Mouse (Mus musculus): ENCODE data around the gene Tgm7.
"Not testable (repeated sequence)": the region's sequence is repeated elsewhere in the genome, so short reads cannot be mapped to it uniquely, and the experiment has no call there.

The Tgm7 gene

DNA sequence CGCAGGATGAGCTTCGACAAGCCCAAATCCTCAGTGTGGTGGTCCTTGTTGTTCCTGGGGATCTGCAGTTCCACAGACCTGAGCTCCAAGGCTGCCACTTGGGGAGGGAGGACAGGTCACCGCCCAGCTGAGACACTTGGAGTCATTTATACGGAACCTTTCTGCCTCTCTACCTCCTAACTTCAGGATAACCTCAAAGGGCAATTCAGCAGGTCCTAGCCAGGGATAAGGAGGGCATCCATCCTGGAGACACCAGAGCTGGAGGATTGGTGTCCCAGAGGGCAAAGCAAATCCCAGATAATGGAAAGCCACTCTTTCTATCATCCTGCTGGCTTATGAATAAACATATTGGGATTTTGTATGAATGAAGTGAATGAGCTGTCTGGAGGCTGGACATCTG, at the start of gene Tgm7:
Gene Tgm7, minus strand, starts transcription at position 101 of the 400 bp plus-strand sequence.
- DNase-seq (ENCODE audit: low spot score in 2 of 2) = no peak

DNA sequence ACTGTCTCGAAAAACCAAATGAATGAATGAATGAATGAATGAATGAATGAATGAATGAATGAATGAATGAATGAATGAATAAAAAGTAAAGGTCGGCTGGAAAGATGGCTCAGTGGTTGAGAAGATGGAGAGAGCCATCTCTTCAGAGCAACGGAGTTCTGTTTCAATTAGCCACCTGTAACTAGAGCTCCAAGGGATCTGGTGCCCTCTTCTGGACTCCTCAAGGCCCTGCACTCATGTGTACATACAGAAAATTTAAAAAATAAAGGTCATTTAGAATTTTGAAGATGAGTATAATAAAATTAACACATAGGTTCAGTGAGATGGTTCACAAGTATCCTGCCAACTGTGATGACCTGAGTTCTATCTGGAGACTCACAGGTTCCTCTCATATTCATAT, 43.5 kb upstream of the Tgm7 start:
- no peak for DNase-seq (ENCODE audit: low spot score in 2 of 2)

DNA sequence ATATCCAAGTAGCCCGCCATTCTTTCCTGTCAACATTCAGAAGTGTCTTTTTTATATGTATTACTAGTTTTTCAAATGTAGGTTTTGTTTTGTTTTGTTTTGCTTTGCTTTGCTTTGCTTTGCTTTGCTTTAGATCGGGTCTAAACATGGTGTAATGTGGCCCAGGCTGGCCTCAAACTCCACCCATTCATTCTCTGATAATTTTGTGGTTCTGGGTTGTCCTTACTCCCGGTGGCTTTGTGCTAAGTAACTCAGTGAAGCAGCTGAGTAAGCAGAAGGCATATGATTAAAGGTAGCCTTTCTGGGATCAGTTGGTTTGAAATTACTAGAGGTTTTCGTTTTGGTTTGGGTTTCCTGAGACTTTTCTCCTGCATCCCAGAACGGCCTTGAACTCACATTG, 40.1 kb upstream of the Tgm7 start:
- DNase-seq (ENCODE audit: low spot score in 2 of 2) = no peak

DNA sequence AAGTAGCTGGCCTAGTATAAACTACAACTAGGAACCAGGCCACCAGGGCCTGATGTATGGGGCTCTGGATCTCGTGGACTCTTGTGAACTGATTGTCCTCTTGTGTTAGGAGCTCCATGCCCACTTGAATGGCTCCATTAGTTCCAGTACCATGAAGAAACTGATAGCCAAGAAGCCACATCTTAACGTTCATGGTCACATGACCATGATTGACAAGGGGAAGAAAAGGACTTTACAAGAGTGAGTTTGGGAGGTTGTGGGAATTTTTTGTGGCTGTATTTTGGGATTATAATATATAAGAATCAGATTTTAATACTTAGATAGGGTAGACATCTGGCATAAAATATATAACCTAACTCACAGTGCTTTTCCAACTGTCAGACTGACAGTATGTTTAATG, 32.8 kb upstream of the Tgm7 start:
- no peak for DNase-seq (ENCODE audit: low spot score in 2 of 2)

DNA sequence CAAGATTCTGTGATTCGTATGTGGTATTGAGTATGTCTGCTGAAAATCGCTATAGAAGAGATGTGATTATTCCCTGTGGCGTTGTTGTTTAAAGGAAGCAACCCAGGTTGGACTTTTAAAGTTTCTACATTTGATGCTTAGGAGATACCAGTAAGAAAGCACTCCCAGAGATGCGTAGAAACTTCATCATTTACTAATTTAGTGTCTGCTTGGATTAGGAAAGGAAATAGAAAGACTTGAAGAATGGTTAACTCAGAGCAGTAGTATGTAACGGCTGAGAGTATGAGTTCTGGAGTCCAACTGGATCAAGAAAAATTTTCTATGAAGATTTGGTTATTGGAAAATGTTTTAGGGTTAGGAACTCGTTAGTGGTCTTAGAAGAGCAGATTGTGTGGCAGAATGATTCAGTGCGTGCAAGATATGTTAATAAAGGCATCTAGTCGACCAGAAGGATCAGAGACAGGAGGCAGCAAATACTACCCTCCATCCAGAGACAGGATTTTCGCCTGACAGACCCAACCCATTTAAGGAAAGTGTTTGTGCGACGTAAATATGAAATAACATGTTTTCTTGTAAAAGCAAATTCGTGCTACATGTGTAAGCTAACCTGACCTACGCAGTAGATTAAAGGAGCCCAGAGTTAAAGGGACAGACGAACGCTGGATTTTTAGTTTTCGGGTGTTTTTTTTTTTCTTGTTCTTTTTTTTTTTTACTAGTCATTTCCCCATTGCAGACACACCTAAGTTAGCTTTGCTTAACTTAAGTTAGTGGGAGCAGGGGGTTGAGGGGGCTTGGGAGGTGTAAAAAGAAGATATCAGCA, 31.8 kb upstream of the Tgm7 start:
- DNase-seq (ENCODE audit: low spot score in 2 of 2) = no peak

DNA sequence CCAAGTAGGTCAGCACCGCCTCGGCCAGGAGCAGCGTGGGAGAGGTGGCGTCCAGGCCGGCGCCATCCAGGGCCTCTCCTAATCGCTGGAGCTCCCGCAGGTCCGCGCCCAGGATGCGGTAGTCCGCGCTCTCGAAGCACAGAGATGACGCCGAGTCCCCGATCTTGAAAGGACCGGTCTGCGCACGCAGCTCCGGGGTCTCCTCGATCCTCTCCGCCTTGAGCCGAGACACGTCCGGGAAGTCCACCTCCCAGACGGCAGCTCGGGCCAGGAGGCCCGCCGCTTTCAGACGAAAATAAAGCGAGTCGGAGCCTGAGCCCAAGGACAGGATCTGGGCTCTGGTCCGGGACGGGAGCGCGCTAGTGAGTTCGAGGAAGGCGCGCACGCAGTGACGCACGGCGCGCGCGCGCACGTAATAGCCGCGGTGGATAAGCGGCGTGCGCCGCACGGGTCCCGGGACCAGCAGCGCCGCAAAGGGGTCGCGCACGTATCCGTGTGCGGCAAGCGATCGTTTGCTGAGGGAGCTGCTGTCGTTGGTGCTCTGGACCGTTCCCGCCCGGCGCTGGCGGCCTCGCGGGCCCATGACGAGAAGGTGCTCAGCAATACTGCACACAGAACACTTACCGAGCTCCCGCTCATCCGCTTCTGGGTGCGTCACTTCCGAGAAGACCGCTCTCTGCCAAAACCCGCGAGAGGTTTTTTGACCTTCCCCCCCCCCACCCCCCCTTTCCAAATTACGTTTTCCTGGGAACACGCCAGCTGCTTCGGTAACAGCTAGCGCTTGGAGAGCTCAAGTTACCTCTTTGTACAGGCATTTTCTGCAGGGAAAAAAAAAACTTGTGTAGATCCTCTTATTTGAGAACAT, 30.7 kb upstream of the Tgm7 start, which contains the start of the genes Adal and Lcmt2:
Gene Adal, plus strand, starts transcription at position 411 of the 865 bp plus-strand sequence.
Gene Lcmt2, minus strand, starts transcription at position 636 of the 865 bp plus-strand sequence.
- peak; percentile 78 to 84 for DNase-seq (ENCODE audit: low spot score in 2 of 2)

DNA sequence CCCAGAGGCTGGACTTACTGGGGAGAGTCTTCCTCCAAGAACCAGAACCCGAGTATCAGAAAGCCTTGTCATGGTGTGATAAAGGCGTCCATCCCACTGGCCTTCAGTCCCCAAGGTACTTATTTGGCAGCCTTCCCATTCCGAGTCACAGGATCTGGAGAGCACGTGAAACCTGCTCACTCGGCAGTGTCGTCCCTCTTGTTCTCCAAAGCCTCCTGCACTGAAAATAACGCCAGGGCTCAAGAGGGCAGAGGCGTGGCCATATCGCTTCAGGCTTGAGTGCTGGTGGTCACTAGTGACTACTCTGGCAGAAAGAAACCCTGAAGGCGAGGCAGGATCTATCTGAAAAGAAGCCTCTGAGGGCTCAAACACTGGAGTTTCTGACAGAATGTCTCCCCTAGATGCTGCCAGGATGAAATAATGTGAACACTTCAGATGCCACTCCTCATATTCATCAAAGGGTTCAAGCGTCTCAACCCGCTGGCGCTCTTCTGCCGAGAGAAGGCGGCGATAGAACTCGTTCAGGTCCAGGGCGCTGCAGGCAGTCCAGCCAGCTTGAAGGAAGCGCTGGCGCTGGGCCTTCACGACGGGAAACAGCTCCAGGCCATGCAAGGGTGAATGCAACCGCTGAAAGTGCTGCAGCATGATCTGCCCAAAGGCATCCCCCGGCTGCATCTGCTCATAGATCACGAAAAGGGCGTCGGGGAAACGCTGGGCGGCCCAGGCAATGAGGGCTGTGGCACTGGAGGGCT, 29.8 kb upstream of the Tgm7 start:
- peak in 1 of 2 experiments; percentile 3 for DNase-seq (ENCODE audit: low spot score in 2 of 2)

DNA sequence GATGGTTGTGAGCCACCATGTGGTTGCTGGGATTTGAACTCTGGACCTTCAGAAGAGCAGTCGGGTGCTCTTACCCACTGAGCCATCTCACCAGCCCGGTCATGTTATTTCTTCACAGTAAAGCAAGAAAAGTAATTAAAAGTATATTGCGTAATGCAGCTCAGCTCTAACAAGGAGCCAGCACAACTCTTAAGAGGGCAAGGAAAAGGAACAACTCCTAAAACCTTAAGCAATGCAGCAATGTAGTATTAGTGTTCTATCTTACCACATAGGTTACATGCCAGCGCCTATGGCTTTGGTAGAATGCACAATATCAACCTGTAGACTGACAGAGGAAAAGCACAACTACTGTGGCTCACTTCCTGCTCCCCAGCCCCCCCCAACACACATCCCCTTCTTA, 27.8 kb upstream of the Tgm7 start:
- DNase-seq (ENCODE audit: low spot score in 2 of 2) = no peak

DNA sequence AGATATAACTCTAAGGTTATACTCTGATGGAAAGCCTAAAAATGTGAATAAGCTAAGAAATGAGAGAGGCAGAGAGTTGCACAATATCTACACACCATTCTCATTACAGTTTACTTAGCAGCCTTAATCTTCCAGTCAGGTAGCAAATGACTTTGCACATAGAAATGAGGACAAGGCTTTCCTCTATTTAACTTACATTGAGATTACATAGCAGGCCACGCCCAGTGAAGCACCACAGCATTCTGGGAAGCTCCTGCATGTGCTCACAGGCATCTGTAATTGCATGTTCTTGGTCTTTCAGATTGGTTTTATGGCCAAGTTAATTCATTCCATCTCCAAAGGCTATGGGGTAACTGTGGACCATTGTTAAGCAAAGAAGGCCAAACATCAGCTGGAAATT, 23.2 kb upstream of the Tgm7 start:
- no peak for DNase-seq (ENCODE audit: low spot score in 2 of 2)

DNA sequence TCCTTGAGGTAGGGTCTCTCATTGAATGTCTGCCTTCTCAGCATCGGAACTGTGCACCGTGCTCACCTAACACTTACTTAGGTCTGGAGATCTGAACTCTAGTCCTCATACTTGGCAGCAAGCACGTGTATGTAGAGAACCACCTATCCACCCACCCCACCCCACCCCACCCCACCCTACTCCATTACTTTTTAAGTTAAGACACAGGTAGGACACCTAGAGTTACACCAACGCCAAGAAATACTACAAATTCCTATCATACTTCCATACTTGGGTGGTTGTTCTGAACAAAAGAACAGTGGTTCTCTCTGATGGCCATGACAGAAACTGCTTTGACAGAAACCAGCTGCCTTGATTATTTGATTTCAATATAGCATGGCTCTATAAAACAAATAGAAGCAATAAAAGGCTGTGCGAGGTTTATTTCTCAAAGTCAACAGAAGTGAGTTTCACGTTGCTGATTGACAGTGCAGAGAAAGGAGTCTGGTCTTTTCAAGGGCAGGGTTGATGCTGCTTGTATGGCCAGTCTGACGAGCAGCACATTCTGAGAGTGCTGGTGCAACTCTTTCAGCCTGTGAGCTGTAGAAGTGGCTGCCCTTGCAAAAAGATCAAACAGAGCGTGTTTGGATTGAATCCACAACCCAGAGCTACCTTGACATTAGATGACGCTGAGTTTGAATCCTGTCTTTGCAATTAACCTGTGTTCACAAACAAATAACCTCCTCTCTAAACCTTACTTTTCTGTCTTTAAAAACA, 19.4 kb upstream of the Tgm7 start:
- DNase-seq (ENCODE audit: low spot score in 2 of 2) = no peak

DNA sequence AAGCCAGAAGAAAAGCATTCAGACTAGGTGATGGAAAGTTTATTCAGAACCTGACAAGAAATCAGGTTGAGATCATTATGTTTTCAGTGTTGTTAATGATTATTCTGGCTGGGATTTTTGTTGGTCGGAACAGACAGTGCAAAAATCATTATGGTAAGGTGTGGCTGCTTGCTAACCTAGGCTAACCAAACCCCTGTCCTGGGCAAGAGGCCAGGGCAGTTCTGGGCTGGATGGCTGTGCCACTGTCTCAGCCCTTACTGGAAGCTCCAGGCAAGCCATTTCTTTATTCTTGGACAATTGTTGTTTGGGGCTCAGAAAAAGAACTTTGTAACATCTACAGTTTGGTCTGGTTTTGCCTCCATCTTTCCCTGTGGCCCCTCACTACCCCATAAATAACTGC, 17.9 kb upstream of the Tgm7 start:
- DNase-seq (ENCODE audit: low spot score in 2 of 2) = no peak

DNA sequence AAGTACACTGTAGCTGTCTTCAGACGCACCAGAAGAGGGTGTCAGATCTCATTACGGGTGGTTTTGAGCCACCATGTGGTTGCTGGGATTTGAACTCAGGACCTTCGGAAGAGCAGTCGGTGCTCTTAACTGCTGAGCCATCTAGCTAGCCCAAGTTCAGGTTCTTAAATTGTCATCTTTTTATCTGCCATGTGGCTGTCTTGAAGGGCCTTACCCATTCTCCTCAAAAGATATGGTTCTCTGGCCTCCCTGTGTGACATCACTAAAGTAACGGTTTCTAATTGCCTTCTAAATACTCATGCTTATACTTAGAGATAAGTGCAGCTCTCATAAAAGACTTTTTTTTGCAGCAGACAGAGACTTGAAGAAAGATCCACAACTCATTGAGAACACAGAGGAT, 16.7 kb upstream of the Tgm7 start:
- DNase-seq (ENCODE audit: low spot score in 2 of 2) = not testable (repeated sequence)

DNA sequence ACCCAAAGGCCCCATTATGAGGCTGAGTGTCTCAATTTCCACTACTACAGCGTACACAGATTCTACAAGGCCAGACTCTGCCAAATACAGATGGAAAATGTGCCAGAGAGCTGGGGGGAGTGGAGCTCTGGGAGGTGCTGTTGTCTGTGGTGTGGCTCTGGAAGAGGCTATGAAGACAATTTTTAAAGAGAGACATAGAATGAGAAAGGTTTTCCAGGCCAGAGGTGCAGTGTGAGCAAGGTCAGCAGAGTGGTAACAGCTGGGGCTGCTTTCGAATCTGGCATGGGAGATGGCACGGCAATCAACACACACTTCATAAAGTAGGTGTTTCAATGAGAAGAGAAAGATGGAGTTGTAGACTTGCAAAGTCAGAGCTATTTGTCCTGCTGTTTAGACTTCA, 9.7 kb upstream of the Tgm7 start:
- DNase-seq (ENCODE audit: low spot score in 2 of 2) = no peak

DNA sequence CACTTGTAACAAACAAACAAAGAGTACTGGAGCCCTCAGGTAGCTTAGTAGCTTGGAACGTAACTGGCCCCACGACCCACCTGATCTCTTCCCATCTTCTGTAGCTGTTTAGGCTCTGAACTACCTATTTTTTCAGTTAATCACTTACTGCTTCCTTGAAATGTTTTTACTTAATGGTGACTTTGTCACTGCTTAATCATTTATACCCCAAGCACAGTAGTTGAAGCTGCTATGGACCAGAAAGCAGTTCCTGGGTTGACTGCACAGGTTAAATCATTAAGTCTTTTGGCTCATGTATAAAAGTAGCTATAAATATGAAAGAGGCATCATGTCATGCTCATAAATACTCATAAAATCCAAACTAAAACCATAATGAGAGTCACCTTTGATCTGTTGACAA, 5.8 kb upstream of the Tgm7 start:
- no peak for DNase-seq (ENCODE audit: low spot score in 2 of 2)

DNA sequence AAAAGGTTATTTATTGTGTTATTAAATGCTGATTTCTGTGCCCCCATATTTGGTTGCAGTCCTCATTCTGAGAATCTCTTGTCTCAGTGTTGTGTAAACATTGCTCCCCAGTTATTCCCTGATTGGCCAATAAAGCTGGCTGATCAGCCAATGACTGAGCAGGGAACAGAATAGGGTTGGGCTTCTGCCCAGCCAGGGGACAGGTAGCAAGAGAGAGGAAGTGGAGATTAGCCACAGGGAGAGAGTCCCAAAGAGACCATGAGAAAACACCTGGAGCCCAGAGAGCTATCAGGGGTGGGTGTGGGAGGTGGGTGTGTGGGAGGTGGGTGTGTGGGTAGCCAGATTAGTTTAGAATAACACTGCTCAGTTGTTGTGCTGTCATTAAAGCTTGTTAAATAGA, 3.7 kb downstream of the Tgm7 start:
- no peak for DNase-seq (ENCODE audit: low spot score in 2 of 2)

DNA sequence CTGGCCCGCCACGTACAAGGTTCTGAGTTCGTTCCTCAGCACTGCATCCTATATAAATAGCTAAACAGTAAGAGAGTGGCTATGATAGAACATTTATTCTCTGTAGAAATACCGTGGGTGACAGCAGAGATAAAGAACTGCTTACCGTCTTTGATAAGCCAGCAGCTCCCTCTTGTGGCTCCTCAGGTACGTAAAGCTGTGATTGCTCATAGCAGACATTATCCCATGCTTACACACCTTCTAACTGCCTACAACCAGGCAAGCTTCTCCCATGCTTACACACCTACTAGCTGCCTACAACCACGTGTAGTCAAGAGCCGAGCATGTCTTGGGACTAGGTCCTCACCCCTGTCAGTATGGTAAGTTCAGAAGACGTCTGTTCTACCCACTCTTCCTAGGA, 7.5 kb downstream of the Tgm7 start:
- peak; percentile 8 to 37 for DNase-seq (ENCODE audit: low spot score in 2 of 2)

DNA sequence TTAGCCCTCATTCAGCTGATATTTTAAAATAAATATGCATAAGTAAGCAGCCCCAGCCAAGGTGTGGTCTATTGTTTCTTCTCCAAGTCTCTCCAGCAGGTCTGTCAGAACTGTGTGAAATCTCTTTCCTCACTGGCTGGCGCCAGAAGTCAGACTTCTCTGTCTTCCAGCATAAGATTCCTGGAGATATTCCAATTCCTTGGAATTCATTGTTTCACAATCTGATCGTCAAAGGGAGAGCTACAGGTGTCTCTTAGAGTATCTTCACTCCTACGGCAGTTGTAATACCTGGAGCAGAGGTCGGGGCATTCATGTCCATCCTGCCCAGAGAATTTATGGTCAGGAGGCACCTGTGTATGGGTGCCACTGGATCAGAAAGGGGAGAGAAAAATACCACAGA, 19.8 kb downstream of the Tgm7 start:
- DNase-seq (ENCODE audit: low spot score in 2 of 2) = no peak

DNA sequence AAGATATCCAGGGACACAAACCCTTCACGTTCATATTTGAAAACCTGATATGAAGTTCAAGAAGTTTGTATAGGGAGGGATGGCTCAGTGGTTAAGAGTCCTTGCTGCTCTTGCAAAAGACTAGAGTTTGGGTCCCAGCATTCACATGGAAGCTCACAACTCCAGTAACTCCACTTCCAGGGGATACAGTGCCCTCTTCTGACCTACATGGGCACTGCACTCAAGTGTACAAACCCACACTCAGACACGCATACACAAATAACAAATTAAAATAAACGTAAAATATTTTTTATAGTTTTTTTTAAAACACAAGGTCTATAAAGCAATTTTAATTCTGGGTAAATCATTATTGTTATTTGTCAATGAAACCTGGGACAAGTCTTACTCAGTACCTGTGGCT, 21.1 kb downstream of the Tgm7 start:
- DNase-seq (ENCODE audit: low spot score in 2 of 2) = no peak

DNA sequence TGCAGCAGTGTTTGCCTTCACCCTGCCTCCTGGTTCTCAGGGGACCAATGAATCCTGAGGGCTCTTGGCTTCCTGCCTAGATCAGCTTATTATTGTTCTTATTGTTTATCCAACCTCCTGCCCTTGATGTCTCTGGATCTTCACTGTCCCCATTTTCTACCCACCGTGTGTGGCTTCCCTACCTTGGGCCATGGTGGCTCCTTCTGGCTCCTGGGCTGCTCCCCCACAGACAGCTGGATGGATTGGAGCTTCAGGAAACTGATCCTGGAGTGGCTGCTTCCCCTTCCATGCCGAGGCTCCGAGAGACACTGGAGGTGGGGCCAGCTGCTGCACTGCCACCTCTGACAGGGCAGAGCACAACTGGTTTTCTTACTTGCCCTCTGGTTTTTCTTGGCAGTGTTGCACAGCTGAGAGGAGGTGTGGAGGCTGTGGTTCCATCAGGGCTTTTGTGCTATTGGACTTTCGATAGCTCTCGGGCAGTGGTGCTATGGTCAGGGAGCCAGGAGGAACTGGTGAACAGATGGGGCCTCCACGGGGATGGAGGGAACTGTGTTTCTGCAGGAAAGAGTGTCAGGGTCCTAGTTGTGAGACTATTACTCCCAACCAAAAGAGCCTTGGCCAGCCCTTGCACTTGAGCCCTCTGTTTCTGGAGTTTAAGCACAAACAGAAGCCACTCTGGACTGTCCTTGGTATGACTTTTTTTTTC, 24.0 kb downstream of the Tgm7 start, which contains the start of gene Tgm5:
Gene Tgm5, minus strand, starts transcription at position 362 of the 706 bp plus-strand sequence.
- no peak for DNase-seq (ENCODE audit: low spot score in 2 of 2)

DNA sequence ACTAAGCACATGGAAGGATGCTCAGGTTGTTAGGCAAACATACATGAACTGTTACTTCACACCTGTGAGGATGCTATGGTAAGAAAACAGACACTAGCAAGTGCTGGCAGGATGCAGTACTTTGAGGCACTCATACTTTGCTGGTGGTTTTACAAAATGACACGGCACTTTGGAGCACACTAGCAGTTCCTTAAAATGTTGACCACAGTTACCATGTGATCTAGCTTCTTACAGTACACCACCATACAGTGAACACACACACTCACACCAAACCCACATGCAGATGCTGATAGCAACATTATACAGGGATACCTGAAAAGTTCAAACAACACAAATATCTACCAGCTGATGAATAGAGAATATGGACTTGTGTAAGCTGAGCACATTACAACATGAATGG, 27.0 kb downstream of the Tgm7 start:
- DNase-seq (ENCODE audit: low spot score in 2 of 2) = no peak

DNA sequence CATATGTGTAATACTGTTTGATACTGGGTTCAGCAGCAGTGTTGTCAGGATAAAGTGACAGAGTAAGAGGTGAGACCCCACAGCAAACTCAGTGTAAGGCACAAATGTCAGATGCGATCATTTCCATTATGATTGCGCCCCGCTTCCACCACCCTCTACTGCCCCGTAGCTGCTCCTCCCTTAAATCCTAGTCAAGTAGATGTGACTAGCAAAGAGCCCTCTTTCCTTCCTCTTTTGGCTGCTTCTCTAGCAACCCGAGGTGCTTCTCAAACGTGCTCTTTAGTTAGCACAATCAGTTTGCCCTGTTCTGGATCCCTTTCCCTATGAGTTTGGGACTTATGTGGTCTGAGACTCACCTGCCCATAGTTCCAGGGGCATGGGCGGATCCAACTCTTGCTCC, 34.8 kb downstream of the Tgm7 start:
- DNase-seq (ENCODE audit: low spot score in 2 of 2) = no peak
